Mouse (Mus musculus) hindbrain, embryonic 14.5 days (tissue): ENCODE data around the gene Olfr1359. TPM values are rescaled to one million over a fixed set of nuclear protein-coding genes. Genes with fewer than 3 reads are reported as not detected.
"Not testable (repeated sequence)": the region's sequence is repeated elsewhere in the genome, so short reads cannot be mapped to it uniquely, and the experiment has no call there.

Experiments
- ATAC-seq: fragments of 200-750 bp; cut with Nextera tagmentation; 2 replicates; pipeline ENCODE4 v1.8.0; 2017; ENCODE audit warnings: moderate number of reproducible peaks, mild to moderate bottlenecking, moderate TSS enrichment, moderate library complexity; ENCODE audit not compliant: low FRiP score
- DNase-seq: peaks from one replicate; pipeline ENCODE4 v3.0.0-alpha.2; 2015; ENCODE audit warnings: low spot score
- H3K27ac ChIP-seq: fragments of 300-500 bp; sonication (generic); 2 replicates; pipeline ENCODE4 v1.5.1; 2014; ENCODE audit warnings: mild to moderate bottlenecking, moderate library complexity
- H3K27me3 ChIP-seq: fragments of 300-500 bp; sonication (generic); 2 replicates; pipeline ENCODE4 v1.6.1; 2014; ENCODE audit warnings: mild to moderate bottlenecking, low read length, mixed read lengths; ENCODE audit not compliant: control insufficient read depth, insufficient read depth
- H3K36me3 ChIP-seq: fragments of 300-500 bp; sonication (generic); replicated peaks from 2 replicates; pipeline ENCODE4 v1.6.1; 2014; ENCODE audit not compliant: control insufficient read depth, insufficient read depth
- H3K4me1 ChIP-seq: fragments of 300-500 bp; sonication (generic); replicated peaks from 2 replicates; pipeline ENCODE4 v1.6.1; 2014; ENCODE audit warnings: antibody characterized with exemption, low read length, mixed read lengths; ENCODE audit not compliant: control insufficient read depth, insufficient read depth
- H3K4me2 ChIP-seq: fragments of 300-500 bp; sonication (generic); replicated peaks from 2 replicates; pipeline ENCODE4 v1.6.1; 2014; ENCODE audit warnings: mild to moderate bottlenecking, moderate library complexity
- H3K4me3 ChIP-seq: fragments of 300-500 bp; sonication (generic); replicated peaks from 2 replicates; pipeline ENCODE4 v1.5.1; 2014; ENCODE audit warnings: mild to moderate bottlenecking, low read length
- H3K9ac ChIP-seq: fragments of 300-500 bp; sonication (generic); 2 replicates; pipeline ENCODE4 v1.6.1; 2014
- H3K9me3 ChIP-seq: fragments of 300-500 bp; sonication (generic); 2 replicates; pipeline ENCODE4 v1.6.1; 2016; ENCODE audit warnings: low read length; ENCODE audit not compliant: control insufficient read depth
- WGBS: fragments of 180-500 bp; shearing (Covaris S2); extraction: QIAGEN DNeasy Blood & Tissue Kit; methylation state at CpG from one replicate; pipeline ENCODE4 v1.1.7; 2014; 5-methylcytosine and 5-hydroxymethylcytosine counted together
- polyA plus RNA-seq: library from polyadenylated mRNA; unstranded; fragments of >200 nt; fragmentation: Nextera tagmentation; extraction: Ambion mirVana; gene quantifications from 2 replicates; pipeline ENCODE4 v1.2.1, GENCODE M21; 2014

Gene Olfr1359
- polyA plus RNA-seq, 1 experiment from 2014 or later, result not detected

DNA sequence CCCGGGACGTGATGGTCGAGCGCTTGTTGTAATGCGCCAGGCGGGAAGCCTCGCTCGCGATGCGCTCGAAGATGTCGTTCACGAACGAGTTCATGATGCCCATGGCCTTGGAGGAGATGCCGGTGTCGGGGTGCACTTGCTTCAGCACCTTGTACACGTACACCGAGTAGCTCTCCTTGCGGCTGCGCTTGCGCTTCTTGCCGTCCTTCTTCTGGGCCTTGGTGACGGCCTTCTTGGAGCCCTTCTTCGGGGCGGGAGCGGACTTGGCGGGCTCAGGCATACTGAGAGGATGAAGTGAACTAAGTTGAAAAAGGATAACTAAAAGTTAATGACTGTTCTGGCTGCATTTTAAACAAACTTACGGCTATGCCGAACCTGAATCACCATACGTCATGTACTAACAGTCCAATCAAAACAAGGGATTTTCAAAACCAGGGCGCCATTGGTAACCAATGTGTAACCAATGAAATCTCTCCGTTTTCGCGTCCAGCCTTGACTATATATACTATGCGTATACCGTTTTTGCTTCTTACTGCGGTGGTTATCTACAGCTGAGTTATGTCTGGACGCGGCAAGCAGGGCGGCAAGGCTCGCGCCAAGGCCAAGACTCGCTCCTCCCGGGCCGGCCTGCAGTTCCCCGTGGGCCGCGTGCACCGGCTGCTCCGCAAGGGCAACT, 18.1 kb downstream of the Olfr1359 start, which contains the start of the genes Hist1h2bl and Hist1h2ai:
Gene Hist1h2bl, minus strand, starts transcription at position 280 of the 676 bp plus-strand sequence.
Gene Hist1h2ai, plus strand, starts transcription at position 559 of the 676 bp plus-strand sequence.
- peak; percentile 97 for DNase-seq
- H3K27me3 ChIP-seq, H3K36me3 ChIP-seq, H3K9me3 ChIP-seq: not testable (repeated sequence)
- peak; percentile 95 for ATAC-seq
- H3K27ac ChIP-seq, result peak within 1 kb of the TSS; percentile 87
- peak within 1 kb of the TSS; percentile 62 for H3K9ac ChIP-seq
- WGBS, result under 1% methylated on average over 28 of the region's 50 CpGs
- peak within 1 kb of the TSS; percentile 32 for H3K4me3 ChIP-seq
- H3K4me1 ChIP-seq, result peaks cover 25% of the 10 kb centered on the region
- H3K4me2 ChIP-seq, result peak within 1 kb of the TSS; percentile 84

DNA sequence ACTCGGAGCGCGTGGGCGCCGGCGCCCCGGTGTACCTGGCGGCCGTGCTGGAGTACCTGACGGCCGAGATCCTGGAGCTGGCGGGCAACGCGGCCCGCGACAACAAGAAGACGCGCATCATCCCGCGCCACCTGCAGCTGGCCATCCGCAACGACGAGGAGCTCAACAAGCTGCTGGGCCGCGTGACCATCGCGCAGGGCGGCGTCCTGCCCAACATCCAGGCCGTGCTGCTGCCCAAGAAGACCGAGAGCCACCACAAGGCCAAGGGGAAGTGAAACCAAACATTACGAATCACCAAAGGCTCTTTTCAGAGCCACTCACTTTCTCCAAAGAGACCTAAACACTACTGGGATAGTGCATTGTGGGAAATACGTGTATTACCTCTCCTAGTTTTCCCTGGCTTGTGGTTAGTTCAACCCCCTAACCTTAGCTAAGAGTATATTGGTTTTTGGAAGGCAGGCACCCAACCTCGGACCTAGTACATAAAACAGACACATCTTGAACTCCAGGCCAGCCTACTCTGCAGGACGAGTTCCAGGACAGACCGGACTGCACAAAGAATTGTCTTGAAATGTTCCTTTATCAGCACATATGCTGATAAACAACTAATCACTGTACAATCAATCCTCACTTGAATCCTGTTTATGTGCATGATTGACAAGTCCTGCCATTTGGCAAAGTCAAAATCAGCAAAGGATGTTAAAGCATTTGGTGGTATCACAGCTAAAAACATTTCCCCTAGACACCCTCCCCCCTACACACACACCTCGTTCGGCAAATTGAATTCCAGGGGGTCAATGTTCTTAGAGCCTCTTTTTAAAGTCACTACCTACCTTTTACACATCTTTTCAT, 18.9 kb downstream of the Olfr1359 start:
- not testable (repeated sequence) for H3K36me3 ChIP-seq, H3K27me3 ChIP-seq, H3K9me3 ChIP-seq, ATAC-seq
- Histone ChIP-seq H3K4me3 (peak overlapping the region; percentile 32), H3K4me2 (peak overlapping the region; percentile 84), H3K4me1 (peaks cover 25% of the 10 kb centered on the region), H3K9ac (peak overlapping the region; percentile 62), H3K27ac (peak overlapping the region; percentile 87)
- 0% methylated on average over 9 of the region's 38 CpGs for WGBS
- DNase-seq, result peak; percentile 57

DNA sequence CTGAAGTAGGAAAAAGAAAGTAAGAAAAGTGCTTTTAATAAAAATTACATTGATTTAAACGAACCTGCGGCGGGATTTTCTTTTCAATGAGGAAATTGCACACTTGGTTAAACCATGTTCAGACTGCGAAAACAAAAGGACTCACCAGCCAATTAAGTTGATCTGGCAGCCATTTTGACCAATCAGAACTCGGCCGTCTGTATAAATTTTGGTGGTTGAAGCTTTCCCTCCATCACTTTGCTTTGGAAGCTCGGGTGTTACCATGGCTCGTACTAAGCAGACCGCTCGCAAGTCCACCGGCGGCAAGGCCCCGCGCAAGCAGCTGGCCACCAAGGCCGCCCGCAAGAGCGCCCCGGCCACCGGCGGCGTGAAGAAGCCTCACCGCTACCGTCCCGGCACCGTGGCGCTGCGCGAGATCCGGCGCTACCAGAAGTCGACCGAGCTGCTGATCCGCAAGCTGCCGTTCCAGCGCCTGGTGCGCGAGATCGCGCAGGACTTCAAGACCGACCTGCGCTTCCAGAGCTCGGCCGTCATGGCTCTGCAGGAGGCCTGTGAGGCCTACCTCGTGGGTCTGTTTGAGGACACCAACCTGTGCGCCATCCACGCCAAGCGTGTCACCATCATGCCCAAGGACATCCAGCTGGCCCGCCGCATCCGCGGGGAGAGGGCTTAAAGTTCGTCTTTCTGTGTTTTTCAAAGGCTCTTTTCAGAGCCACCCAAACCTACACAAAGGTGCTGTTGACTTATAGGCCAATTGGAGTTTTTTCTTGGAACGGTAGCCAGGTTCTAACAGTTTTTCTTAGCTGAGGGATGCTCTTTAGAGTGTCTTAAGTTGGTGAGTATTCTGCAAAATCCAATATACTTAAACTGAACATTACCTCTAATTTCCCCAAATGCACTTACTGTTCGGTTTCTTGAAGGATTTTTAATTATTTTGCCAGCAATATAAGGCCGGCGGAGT, 19.8 kb downstream of the Olfr1359 start, which contains the start of gene Hist1h3h:
Gene Hist1h3h, plus strand, starts transcription at position 263 of the 961 bp plus-strand sequence.
- not testable (repeated sequence) for H3K36me3 ChIP-seq, H3K27me3 ChIP-seq, H3K9me3 ChIP-seq
- Histone ChIP-seq H3K4me2 (peak within 1 kb of the TSS; percentile 84), H3K4me1 (peaks cover 29% of the 10 kb centered on the region), H3K27ac (peak within 1 kb of the TSS; percentile 87), H3K9ac (peak within 1 kb of the TSS; percentile 62), H3K4me3 (peak within 1 kb of the TSS; percentile 32)
- ATAC-seq (peak; percentile 52), DNase-seq (peak; percentile 92)
- under 1% methylated on average over 24 of the region's 56 CpGs for WGBS

DNA sequence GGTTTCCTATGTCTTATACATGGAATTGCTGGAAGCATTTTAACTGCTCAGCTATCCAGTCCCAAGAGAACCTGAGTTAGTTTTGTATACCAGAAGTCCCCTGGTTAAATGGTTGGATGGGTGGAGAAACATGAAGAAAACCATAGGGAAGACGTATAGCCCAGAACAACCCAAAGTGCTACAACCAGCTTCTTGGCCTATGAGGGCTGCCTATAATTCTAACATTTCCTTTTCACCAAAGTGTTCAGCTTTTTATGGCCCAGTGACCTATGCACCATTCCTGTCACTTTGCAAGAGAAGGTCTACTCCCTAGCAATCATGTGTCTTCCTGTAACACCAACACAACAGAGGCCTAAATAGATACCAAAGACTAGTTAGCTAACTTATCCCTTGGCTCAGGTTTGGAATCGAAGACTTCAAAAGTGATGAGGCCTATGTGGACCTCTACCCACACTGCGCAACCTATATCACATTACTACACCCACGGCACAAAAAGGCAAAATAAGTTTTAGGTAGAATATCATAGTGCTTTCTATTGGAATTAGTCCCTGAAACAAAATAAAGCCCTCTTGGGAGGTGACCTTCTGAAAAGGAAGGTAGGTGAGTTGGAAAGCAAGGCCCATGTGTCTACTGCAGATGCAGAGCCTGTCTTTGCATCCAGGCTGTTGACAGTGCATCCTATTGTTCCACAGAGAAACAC, 20.6 kb downstream of the Olfr1359 start:
- Histone ChIP-seq H3K36me3 (no peaks in the 10 kb centered on the region), H3K9me3 (no peaks in the 10 kb centered on the region), H3K4me2 (peak overlapping the region; percentile 84), H3K4me3 (peak overlapping the region; percentile 32), H3K4me1 (peaks cover 30% of the 10 kb centered on the region), H3K9ac (peak overlapping the region; percentile 51), H3K27ac (no peak overlapping the region), H3K27me3 (no peaks in the 10 kb centered on the region)
- DNase-seq (no peak), ATAC-seq (no peak)
- 61% methylated on average over 4 of the region's 4 CpGs for WGBS

DNA sequence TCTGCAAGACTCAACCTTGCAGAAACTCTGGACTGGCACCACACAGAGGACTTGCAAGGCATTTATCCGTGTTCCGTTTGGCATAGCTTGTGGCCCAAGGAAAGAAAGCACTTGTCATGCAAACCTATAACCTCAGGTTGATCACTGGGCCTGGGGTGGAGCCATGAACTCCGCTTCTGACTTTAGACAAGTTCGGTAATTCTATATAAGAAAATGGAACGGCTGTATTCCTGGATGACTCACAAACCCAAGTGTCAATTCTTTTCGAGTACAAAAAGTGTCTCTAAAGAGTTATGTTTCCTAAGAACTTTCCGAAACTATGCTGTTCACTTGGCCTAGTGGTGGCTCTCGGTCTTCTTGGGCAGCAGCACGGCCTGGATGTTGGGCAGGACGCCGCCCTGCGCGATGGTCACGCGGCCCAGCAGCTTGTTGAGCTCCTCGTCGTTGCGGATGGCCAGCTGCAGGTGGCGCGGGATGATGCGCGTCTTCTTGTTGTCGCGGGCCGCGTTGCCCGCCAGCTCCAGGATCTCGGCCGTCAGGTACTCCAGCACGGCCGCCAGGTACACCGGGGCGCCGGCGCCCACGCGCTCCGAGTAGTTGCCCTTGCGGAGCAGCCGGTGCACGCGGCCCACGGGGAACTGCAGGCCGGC, 23.3 kb downstream of the Olfr1359 start:
- Histone ChIP-seq H3K4me3 (peak overlapping the region; percentile 34), H3K27ac (peak overlapping the region; percentile 65), H3K4me1 (peaks cover 22% of the 10 kb centered on the region), H3K4me2 (peak overlapping the region; percentile 69), H3K9ac (peak overlapping the region; percentile 34; the same call in 1 of the 2 replicates)
- not testable (repeated sequence) for H3K27me3 ChIP-seq, ATAC-seq, H3K36me3 ChIP-seq, H3K9me3 ChIP-seq, DNase-seq
- WGBS, result 2% methylated on average over 18 of the region's 44 CpGs

DNA sequence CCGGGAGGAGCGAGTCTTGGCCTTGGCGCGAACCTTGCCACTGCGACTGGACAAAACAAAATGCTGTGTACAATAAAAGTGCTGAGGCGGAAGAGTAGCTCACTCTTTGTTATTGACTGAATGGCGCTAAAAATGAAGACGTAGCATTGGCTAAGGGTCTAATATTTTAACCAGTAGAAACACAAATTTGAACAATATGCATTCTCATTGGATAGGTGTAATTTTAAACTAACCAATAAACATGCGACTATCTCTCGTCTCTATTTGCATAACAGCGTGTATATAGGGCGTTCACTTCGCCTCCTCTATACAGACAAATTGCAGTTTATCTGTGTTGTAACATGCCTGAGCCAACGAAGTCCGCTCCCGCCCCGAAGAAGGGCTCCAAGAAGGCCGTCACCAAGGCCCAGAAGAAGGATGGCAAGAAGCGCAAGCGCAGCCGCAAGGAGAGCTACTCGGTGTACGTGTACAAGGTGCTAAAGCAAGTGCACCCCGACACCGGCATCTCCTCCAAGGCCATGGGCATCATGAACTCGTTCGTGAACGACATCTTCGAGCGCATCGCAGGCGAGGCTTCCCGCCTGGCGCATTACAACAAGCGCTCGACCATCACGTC, 24.0 kb downstream of the Olfr1359 start, which contains the start of gene Hist1h2bm:
Gene Hist1h2bm, plus strand, starts transcription at position 288 of the 616 bp plus-strand sequence.
- H3K36me3 ChIP-seq, H3K9me3 ChIP-seq, H3K27me3 ChIP-seq: not testable (repeated sequence)
- under 1% methylated on average over 37 of the region's 37 CpGs for WGBS
- Histone ChIP-seq H3K4me1 (peaks cover 20% of the 10 kb centered on the region), H3K4me3 (peak within 1 kb of the TSS; percentile 34), H3K9ac (peak within 1 kb of the TSS; percentile 53), H3K27ac (peak within 1 kb of the TSS; percentile 85), H3K4me2 (peak within 1 kb of the TSS; percentile 69)
- peak; percentile 91 for DNase-seq
- peak; percentile 97 for ATAC-seq

DNA sequence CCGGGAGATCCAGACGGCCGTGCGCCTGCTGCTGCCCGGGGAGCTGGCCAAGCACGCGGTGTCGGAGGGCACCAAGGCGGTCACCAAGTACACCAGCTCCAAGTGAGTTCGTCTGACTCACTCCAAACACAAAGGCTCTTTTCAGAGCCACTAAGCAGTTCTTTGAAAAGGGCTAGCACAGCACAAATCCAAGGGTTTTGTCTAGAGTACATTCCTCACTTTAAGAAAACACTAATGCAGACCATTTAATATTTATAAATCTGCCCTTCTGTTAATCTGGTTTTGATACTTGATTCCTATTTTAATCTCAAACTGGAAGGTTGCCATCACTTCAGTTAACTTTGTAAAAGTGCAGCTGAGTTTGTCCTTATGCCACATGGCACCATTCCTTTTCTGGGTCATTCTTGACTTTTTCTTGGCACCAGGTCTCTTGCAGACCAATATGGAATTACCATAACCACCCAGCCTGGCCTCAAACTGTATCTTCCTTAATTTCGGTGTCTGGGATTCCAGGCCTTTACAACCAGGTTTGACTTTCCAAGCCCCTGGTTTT, 24.5 kb downstream of the Olfr1359 start:
- DNase-seq, result peak; percentile 50
- 2% methylated on average over 11 of the region's 11 CpGs for WGBS
- Histone ChIP-seq H3K4me3 (peak overlapping the region; percentile 34), H3K4me1 (peaks cover 17% of the 10 kb centered on the region), H3K9me3 (no peaks in the 10 kb centered on the region), H3K27ac (peak overlapping the region; percentile 85), H3K4me2 (peak overlapping the region; percentile 69), H3K36me3 (no peaks in the 10 kb centered on the region), H3K27me3 (no peaks in the 10 kb centered on the region), H3K9ac (peak overlapping the region; percentile 53)
- ATAC-seq, result peak; percentile 14; the same call in 1 of the 2 replicates
